Mouse (Mus musculus) liver, postnatal 0 days (tissue): ENCODE measurements at regions not wholly inside any gene's neighbourhood (a gene's known extent, or its start where the extent isn't known, plus 50 kb on each side); places are given as distances from the start of the nearest gene placed in this dataset.

Source experiments
- CTCF ChIP-seq: sonication (generic); IDR thresholded peaks from 2 replicates; pipeline ENCODE4 v1.5.1; 2016; ENCODE audit warnings: antibody characterized with exemption, low read depth
- EP300 ChIP-seq: IDR thresholded peaks from 2 replicates; pipeline ENCODE4 v1.6.1; 2016; ENCODE audit warnings: antibody characterized with exemption, low read depth, mild to moderate bottlenecking

- TF ChIP-seq CTCF = no peak
- TF ChIP-seq EP300 = no peak
Observed at GRCm38 (mm10) chr15:36848238-36848637, 159.3 kb downstream of the Zfp706 start.
